Mouse (Mus musculus) MEL (cell line): ENCODE measurements around the gene Pyroxd2. TPM values are rescaled to one million over a fixed set of nuclear protein-coding genes. Genes with fewer than 3 reads are reported as not detected.

Experiments used
- DNase-seq: peaks from one replicate; pipeline ENCODE4 v3.0.0; 2011; ENCODE audit warnings: low read depth, low spot score
- H3K27ac ChIP-seq: 2 replicates; pipeline ENCODE4 v1.5.1; 2012; ENCODE audit warnings: low read depth, mild to moderate bottlenecking, control low read depth, low read length, moderate library complexity; ENCODE audit not compliant: control insufficient read depth
- H3K27me3 ChIP-seq, 2 experiments: fragments of 150-350 bp in 1 of 2; sonication (generic) in 1 of 2; 2 replicates each; pipeline ENCODE4 v1.6.1; 2012; ENCODE audit warnings: low read length in 2 of 2, mild to moderate bottlenecking in 2 of 2, improper control_type of control experiment in 1 of 2, moderate library complexity in 1 of 2; ENCODE audit not compliant: insufficient read depth in 2 of 2, control insufficient read depth in 1 of 2
- H3K36me3 ChIP-seq, 2 experiments: 2 replicates each; pipeline ENCODE4 v1.6.1; 2012 to 2014; ENCODE audit warnings: low read length in 2 of 2, improper control_type of control experiment in 1 of 2, inconsistent platforms in 1 of 2, mild to moderate bottlenecking in 1 of 2; ENCODE audit not compliant: insufficient read depth in 2 of 2, control insufficient read depth in 1 of 2
- H3K4me1 ChIP-seq, 2 experiments: fragments of 150-350 bp in 1 of 2; sonication (generic) in 1 of 2; 2 replicates each; pipeline ENCODE4 v1.6.1; 2012; ENCODE audit warnings: low read length in 2 of 2, improper control_type of control experiment in 1 of 2, mild to moderate bottlenecking in 1 of 2; ENCODE audit not compliant: insufficient read depth in 2 of 2, control insufficient read depth in 1 of 2
- H3K4me3 ChIP-seq, 2 experiments: fragments of 150-350 bp in 1 of 2; sonication (generic) in 1 of 2; 2 replicates each; pipeline ENCODE4 v1.5.1; 2012; ENCODE audit warnings: low read depth in 2 of 2, low read length in 2 of 2, mild to moderate bottlenecking in 2 of 2, moderate library complexity in 2 of 2, control low read depth in 1 of 2, improper control_type of control experiment in 1 of 2; ENCODE audit not compliant: control insufficient read depth in 1 of 2, insufficient read depth in 1 of 2
- H3K79me2 ChIP-seq: 2 replicates; pipeline ENCODE4 v1.6.1; 2012; ENCODE audit warnings: mild to moderate bottlenecking, low read length, moderate library complexity; ENCODE audit not compliant: control insufficient read depth, poor library complexity, insufficient read depth
- H3K9ac ChIP-seq: 2 replicates; pipeline ENCODE4 v1.6.1; 2012; ENCODE audit warnings: low read depth, mild to moderate bottlenecking, control low read depth, low read length, moderate library complexity; ENCODE audit not compliant: control insufficient read depth, poor library complexity, severe bottlenecking
- H3K9me3 ChIP-seq: fragments of 150-350 bp; sonication (generic); replicated peaks from 2 replicates; pipeline ENCODE4 v1.6.1; 2012; ENCODE audit warnings: mild to moderate bottlenecking, low read length, improper control_type of control experiment, moderate library complexity; ENCODE audit not compliant: insufficient read depth
- BHLHE40 ChIP-seq: IDR thresholded peaks from 2 replicates; pipeline ENCODE4 v1.6.1; 2012; ENCODE audit warnings: low read depth, mild to moderate bottlenecking, inconsistent platforms, low read length, improper control_type of control experiment, borderline replicate concordance
- CTCF ChIP-seq, 3 experiments: IDR thresholded peaks in 2 of 3; conservative IDR thresholded peaks in 1 of 3; 2 replicates each; pipeline ENCODE4 v1.5.1; 2011 to 2012; ENCODE audit warnings: low read length in 3 of 3, low read depth in 2 of 3, mild to moderate bottlenecking in 2 of 3, improper control_type of control experiment in 1 of 3, inconsistent platforms in 1 of 3, mixed read lengths in 1 of 3, moderate library complexity in 1 of 3; ENCODE audit not compliant: control insufficient read depth in 1 of 3, insufficient read depth in 1 of 3, poor library complexity in 1 of 3, severe bottlenecking in 1 of 3
- ELF1 ChIP-seq: IDR thresholded peaks from 2 replicates; pipeline ENCODE4 v1.6.1; 2014; ENCODE audit warnings: low read depth, mild to moderate bottlenecking, inconsistent platforms, low read length, improper control_type of control experiment, moderate library complexity
- EP300 ChIP-seq, 2 experiments: IDR thresholded peaks; 2 replicates each; pipeline ENCODE4 v1.6.1; 2011; ENCODE audit warnings: improper control_type of control experiment in 2 of 2, low read length in 2 of 2, low read depth in 1 of 2, mild to moderate bottlenecking in 1 of 2
- ETS1 ChIP-seq: IDR thresholded peaks from 2 replicates; pipeline ENCODE4 v1.6.1; 2012; ENCODE audit warnings: low read depth, mild to moderate bottlenecking, inconsistent platforms, low read length, improper control_type of control experiment, moderate library complexity
- GATA1 ChIP-seq: IDR thresholded peaks from 2 replicates; pipeline ENCODE4 v1.6.1; 2011; ENCODE audit warnings: low read depth, low read length, improper control_type of control experiment
- HCFC1 ChIP-seq: IDR thresholded peaks from 2 replicates; pipeline ENCODE4 v1.6.1; 2012; ENCODE audit warnings: low read depth, mild to moderate bottlenecking, inconsistent platforms, low read length, improper control_type of control experiment, moderate library complexity
- JUND ChIP-seq: IDR thresholded peaks from 2 replicates; pipeline ENCODE4 v1.6.1; 2011; ENCODE audit warnings: low read depth, mild to moderate bottlenecking, improper control_type of control experiment, low read length
- KAT2A ChIP-seq: conservative IDR thresholded peaks from 2 replicates; pipeline ENCODE4 v1.6.1; 2012; ENCODE audit warnings: low read depth, low read length, improper control_type of control experiment, inconsistent platforms
- MAX ChIP-seq: IDR thresholded peaks from 2 replicates; pipeline ENCODE4 v1.6.1; 2011; ENCODE audit warnings: low read length, improper control_type of control experiment
- MAZ ChIP-seq: IDR thresholded peaks from 2 replicates; pipeline ENCODE4 v1.6.1; 2012; ENCODE audit warnings: low read depth, mild to moderate bottlenecking, inconsistent platforms, low read length, improper control_type of control experiment
- MXI1 ChIP-seq: IDR thresholded peaks from 2 replicates; pipeline ENCODE4 v1.6.1; 2011; ENCODE audit warnings: mild to moderate bottlenecking, low read depth, low read length, improper control_type of control experiment
- MYB ChIP-seq: IDR thresholded peaks from 2 replicates; pipeline ENCODE4 v1.6.1; 2011; ENCODE audit warnings: mild to moderate bottlenecking, low read depth, low read length, improper control_type of control experiment
- NELFE ChIP-seq: IDR thresholded peaks from 2 replicates; pipeline ENCODE4 v1.6.1; 2011; ENCODE audit warnings: low read depth, low read length, improper control_type of control experiment
- POLR2A ChIP-seq, 2 experiments: IDR thresholded peaks; 2 replicates each; pipeline ENCODE4 v1.6.1; 2011 to 2012; ENCODE audit warnings: low read length in 2 of 2, mild to moderate bottlenecking in 2 of 2, control low read depth in 1 of 2, improper control_type of control experiment in 1 of 2, low read depth in 1 of 2, moderate library complexity in 1 of 2; ENCODE audit not compliant: control insufficient read depth in 1 of 2, insufficient read depth in 1 of 2, poor library complexity in 1 of 2
- RAD21 ChIP-seq: IDR thresholded peaks from 2 replicates; pipeline ENCODE4 v1.6.1; 2011; ENCODE audit warnings: mild to moderate bottlenecking, low read depth, low read length, improper control_type of control experiment
- RCOR1 ChIP-seq: IDR thresholded peaks from 2 replicates; pipeline ENCODE4 v1.6.1; 2012; ENCODE audit warnings: low read depth, mild to moderate bottlenecking, inconsistent platforms, low read length, improper control_type of control experiment
- SIN3A ChIP-seq: IDR thresholded peaks from 2 replicates; pipeline ENCODE4 v1.6.1; 2012; ENCODE audit warnings: low read length, improper control_type of control experiment, inconsistent platforms
- SMC3 ChIP-seq: IDR thresholded peaks from 2 replicates; pipeline ENCODE4 v1.6.1; 2011; ENCODE audit warnings: low read depth, low read length, improper control_type of control experiment
- TAL1 ChIP-seq: IDR thresholded peaks from 2 replicates; pipeline ENCODE4 v1.6.1; 2012; ENCODE audit warnings: mild to moderate bottlenecking, inconsistent platforms, low read length, moderate library complexity, mixed read lengths
- TBP ChIP-seq: IDR thresholded peaks from 2 replicates; pipeline ENCODE4 v1.8.0; 2011; ENCODE audit warnings: low read depth, low read length, improper control_type of control experiment
- TCF12 ChIP-seq: IDR thresholded peaks from 2 replicates; pipeline ENCODE4 v1.6.1; 2014; ENCODE audit warnings: low read depth, mild to moderate bottlenecking, inconsistent platforms, low read length, improper control_type of control experiment, moderate library complexity
- UBTF ChIP-seq: IDR thresholded peaks from 2 replicates; pipeline ENCODE4 v1.6.1; 2012; ENCODE audit warnings: low read depth, mild to moderate bottlenecking, inconsistent platforms, low read length, improper control_type of control experiment, moderate library complexity, borderline replicate concordance; ENCODE audit not compliant: insufficient read depth
- USF1 ChIP-seq: IDR thresholded peaks from 2 replicates; pipeline ENCODE4 v1.6.1; 2014; ENCODE audit warnings: low read depth, mild to moderate bottlenecking, inconsistent platforms, low read length, improper control_type of control experiment, moderate library complexity
- USF2 ChIP-seq, 2 experiments: IDR thresholded peaks; 2 replicates each; pipeline ENCODE4 v1.6.1; 2011 to 2012; ENCODE audit warnings: improper control_type of control experiment in 2 of 2, low read length in 2 of 2, borderline replicate concordance in 1 of 2, inconsistent platforms in 1 of 2, low read depth in 1 of 2, mild to moderate bottlenecking in 1 of 2; ENCODE audit not compliant: insufficient read depth in 1 of 2
- ZC3H11A ChIP-seq: IDR thresholded peaks from 2 replicates; pipeline ENCODE4 v1.6.1; 2012; ENCODE audit warnings: low read depth, mild to moderate bottlenecking, inconsistent platforms, low read length, improper control_type of control experiment
- ZNF384 ChIP-seq: IDR thresholded peaks from 2 replicates; pipeline ENCODE4 v1.6.1; 2012; ENCODE audit warnings: low read depth, mild to moderate bottlenecking, inconsistent platforms, low read length, improper control_type of control experiment
- polyA plus RNA-seq, 2 experiments: library from polyadenylated mRNA; stranded (reverse) in 1 of 2; unstranded in 1 of 2; fragments of >175 nt in 1 of 2; fragments of >200 nt in 1 of 2; gene quantifications; 2 replicates each; pipeline versions ENCODE4 v1.2.1 to v1.2.4; 2012; ENCODE audit warnings: low replicate concordance in 2 of 2, low read depth in 1 of 2; ENCODE audit not compliant: insufficient read length in 2 of 2, insufficient read depth in 1 of 2, missing spikeins in 1 of 2
- total RNA-seq: library from RNA; depleted of rRNA; stranded (reverse); fragments of 300-350 nt; gene quantifications from 2 replicates; pipeline ENCODE4 v1.2.3, GENCODE M21; 2012

Pyroxd2 gene
- total and polyA plus RNA-seq, 3 experiments = 4.1 to 17.0 TPM; not detected in 1

DNA sequence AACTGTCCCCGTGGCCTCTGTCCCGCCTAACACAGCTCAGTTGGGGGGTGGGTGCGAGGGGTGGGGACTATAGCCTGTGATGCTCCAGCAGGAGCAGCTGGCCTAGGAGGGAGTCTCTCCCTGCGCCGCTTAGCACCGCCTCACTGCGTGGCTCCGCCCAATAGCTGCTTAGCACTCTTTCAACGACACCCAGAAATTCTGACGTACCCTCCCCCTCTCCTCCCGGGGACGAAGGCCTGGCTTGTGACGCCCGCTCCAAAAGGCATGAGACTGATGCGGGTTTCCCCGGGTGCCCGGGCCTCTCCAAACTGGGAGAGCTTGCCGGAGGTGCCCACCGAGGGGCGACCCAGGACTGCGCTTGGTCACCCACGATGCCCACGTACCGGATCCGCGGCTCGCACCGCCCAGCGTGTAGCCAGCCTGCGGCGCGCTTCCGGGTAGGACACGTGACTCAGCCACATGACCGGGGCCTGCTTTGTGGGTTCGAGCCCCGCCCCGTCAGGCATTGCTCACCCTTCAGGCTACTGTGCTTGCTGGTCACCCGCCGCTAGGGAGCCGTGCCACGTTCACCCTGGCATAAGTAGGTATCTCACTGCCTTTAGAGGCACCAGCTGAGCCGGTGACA is 27.1 kb upstream of the Pyroxd2 start, which contains the start of gene Hps1 (continued):
- TF ChIP-seq RCOR1 (no peak), MXI1 (peak; percentile 75), MAX (peak; percentile 95), ZC3H11A (no peak), SMC3 (no peak), RAD21 (no peak), TCF12 (peak; percentile 53; the same call in 1 of the 2 replicates), USF2 (IDR thresholded peaks at IDR 0.05; ENCODE audit: borderline replicate concordance in 1 of 2, insufficient read depth in 1 of 2, low read depth in 1 of 2, low read length in 2 of 2) (peak; percentile 97 to 98), USF1 (peak; percentile 96)

DNA sequence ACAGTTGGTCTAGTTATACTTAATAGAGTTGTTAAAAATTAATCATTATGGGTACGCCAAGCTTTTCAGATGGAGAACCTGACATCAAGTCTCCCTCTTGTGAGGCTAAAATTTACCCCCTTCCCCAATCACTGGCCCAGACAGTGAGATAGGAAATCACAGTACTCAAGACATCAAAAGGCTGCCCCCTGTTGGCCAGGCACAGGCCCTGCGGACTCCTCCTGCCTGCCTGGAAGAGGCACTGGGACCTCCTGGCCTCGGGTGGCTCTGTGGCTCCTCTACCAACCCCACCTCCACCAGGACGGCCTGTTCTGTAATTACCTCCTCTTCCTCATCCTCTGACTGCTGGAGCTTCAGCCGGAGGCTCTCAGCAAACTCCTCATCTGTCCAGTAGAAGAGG is 25.2 kb upstream of the Pyroxd2 start:
- TF ChIP-seq USF1 (no peak), ZC3H11A (peak; percentile 10; the same call in 1 of the 2 replicates), KAT2A (no peak), NELFE (no peak), GATA1 (0 out of 2 replicates have a peak, but pooled peaks have one; percentile 7), CTCF (IDR thresholded peaks at IDR 0.05 in 2 of 3, conservative IDR thresholded peaks at IDR 0.05 in 1 of 3; ENCODE audit: control insufficient read depth in 1 of 3, insufficient read depth in 1 of 3, low read depth in 2 of 3, low read length in 3 of 3, poor library complexity in 1 of 3, severe bottlenecking in 1 of 3) (peak; percentile 83 to 95 (median 84)), SMC3 (peak; percentile 71), JUND (no peak), RAD21 (peak; percentile 58), MAZ (no peak)
- peak; percentile 79 for DNase-seq

DNA sequence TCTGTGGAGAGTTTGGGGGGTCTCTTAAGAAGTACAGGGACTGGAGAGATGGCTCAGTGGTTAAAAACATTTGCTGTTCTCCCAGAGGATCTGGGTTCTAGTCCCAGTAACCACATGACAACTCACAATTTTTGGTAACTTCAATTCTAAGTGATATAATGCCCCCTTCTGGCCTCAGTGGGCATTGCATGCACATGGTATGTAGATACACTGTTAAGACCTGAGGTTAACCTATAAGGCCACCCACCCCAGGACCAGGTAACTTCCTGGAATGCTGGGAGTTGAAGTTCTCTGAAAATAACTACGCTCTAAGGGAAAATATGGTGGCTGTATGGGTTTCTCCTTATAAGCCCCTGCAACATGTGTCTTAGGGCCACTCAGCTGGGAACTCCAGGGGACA is 24.2 kb upstream of the Pyroxd2 start:
- Histone ChIP-seq H3K9ac (no peak overlapping the region), H3K9me3 (no peaks in the 10 kb centered on the region), H3K79me2 (peaks cover 2% of the 10 kb centered on the region; the same call in 1 of the 2 replicates), H3K36me3 (peaks cover 2 to 5% of the 10 kb centered on the region in 2 experiments; a peak in 3 of 4 replicates), H3K27me3 (no peaks in the 10 kb centered on the region), H3K27ac (no peak overlapping the region), H3K4me3 (no peak overlapping the region), H3K4me1 (peaks cover 0 to 7% of the 10 kb centered on the region in 2 experiments; a peak in 2 of 4 replicates)
- peak; percentile 85 for DNase-seq
- TF ChIP-seq MYB (no peak), ZC3H11A (peak; percentile 89), TAL1 (no peak), UBTF (no peak), USF1 (peak; percentile 50; the same call in 1 of the 2 replicates), JUND (no peak), MAX (peak; percentile 71), NELFE (no peak), USF2 (IDR thresholded peaks at IDR 0.05; ENCODE audit: borderline replicate concordance in 1 of 2, insufficient read depth in 1 of 2, low read depth in 1 of 2, low read length in 2 of 2) (no peak), EP300 (IDR thresholded peaks at IDR 0.05; ENCODE audit: low read depth in 1 of 2, low read length in 2 of 2) (no peak), ELF1 (no peak), POLR2A (IDR thresholded peaks at IDR 0.05; ENCODE audit: control insufficient read depth in 1 of 2, insufficient read depth in 1 of 2, low read depth in 1 of 2, low read length in 2 of 2, poor library complexity in 1 of 2) (no peak), BHLHE40 (no peak), HCFC1 (peak; percentile 75), TBP (no peak), ZNF384 (no peak), SIN3A (0 out of 2 replicates have a peak, but pooled peaks have one; percentile 18), ETS1 (no peak)

More for the DNA sequence above, 25.2 kb upstream of the Pyroxd2 start:
- no peak overlapping the region for H3K27ac ChIP-seq
- peaks cover 0 to 7% of the 10 kb centered on the region in 2 experiments; a peak in 2 of 4 replicates for H3K4me1 ChIP-seq
- H3K9ac ChIP-seq = no peak overlapping the region
- no peak overlapping the region for H3K4me3 ChIP-seq
- H3K79me2 ChIP-seq = peaks cover 2% of the 10 kb centered on the region; the same call in 1 of the 2 replicates
- H3K27me3 ChIP-seq = no peaks in the 10 kb centered on the region
- no peaks in the 10 kb centered on the region for H3K9me3 ChIP-seq
- peaks cover 2 to 5% of the 10 kb centered on the region in 2 experiments; a peak in 3 of 4 replicates for H3K36me3 ChIP-seq
